Mouse (Mus musculus) forebrain, embryonic 12.5 days (tissue): Measurements from ENCODE around the gene Chuk. TPM values are rescaled to one million over a fixed set of nuclear protein-coding genes. Genes with fewer than 3 reads are reported as not detected.

Source experiments
- ATAC-seq: fragments of 200-750 bp; cut with Nextera tagmentation; 2 replicates; pipeline ENCODE4 v1.8.0; 2017; ENCODE audit warnings: moderate TSS enrichment; ENCODE audit not compliant: low FRiP score
- H3K27ac ChIP-seq: fragments of 300-500 bp; sonication (generic); 2 replicates; pipeline ENCODE4 v1.5.1; 2016; ENCODE audit warnings: mild to moderate bottlenecking
- H3K27me3 ChIP-seq: fragments of 300-500 bp; sonication (generic); 2 replicates; pipeline ENCODE4 v1.6.1; 2016; ENCODE audit warnings: mild to moderate bottlenecking
- H3K36me3 ChIP-seq: fragments of 300-500 bp; sonication (generic); replicated peaks from 2 replicates; pipeline ENCODE4 v1.6.1; 2016; ENCODE audit warnings: mild to moderate bottlenecking
- H3K4me1 ChIP-seq: fragments of 300-500 bp; sonication (generic); 2 replicates; pipeline ENCODE4 v1.6.1; 2016
- H3K4me2 ChIP-seq: fragments of 300-500 bp; sonication (generic); 2 replicates; pipeline ENCODE4 v1.6.1; 2016; ENCODE audit warnings: mild to moderate bottlenecking, moderate library complexity
- H3K4me3 ChIP-seq: fragments of 300-500 bp; sonication (generic); replicated peaks from 2 replicates; pipeline ENCODE4 v1.5.1; 2016; ENCODE audit warnings: mild to moderate bottlenecking
- H3K9ac ChIP-seq: fragments of 300-500 bp; sonication (generic); 2 replicates; pipeline ENCODE4 v1.6.1; 2016; ENCODE audit warnings: mild to moderate bottlenecking
- H3K9me3 ChIP-seq: fragments of 300-500 bp; sonication (generic); 2 replicates; pipeline ENCODE4 v1.6.1; 2016
- WGBS: fragments of 180-500 bp; shearing (Covaris S2); methylation state at CpG from one replicate; pipeline ENCODE4 v1.1.7; 2016; 5-methylcytosine and 5-hydroxymethylcytosine counted together
- polyA plus RNA-seq: library from polyadenylated mRNA; unstranded; fragments of >200 nt; fragmentation: Nextera tagmentation; extraction: Ambion mirVana; gene quantifications from 2 replicates; pipeline ENCODE4 v1.2.1, GENCODE M21; 2016

Chuk gene
- polyA plus RNA-seq, 1 experiment from 2014 or later: 70.9 TPM

- Histone ChIP-seq H3K9ac (no peak overlapping the region), H3K27ac (no peak overlapping the region), H3K36me3 (no peaks in the 10 kb centered on the region), H3K27me3 (no peaks in the 10 kb centered on the region), H3K4me3 (no peak overlapping the region), H3K4me2 (no peak overlapping the region), H3K4me1 (no peaks in the 10 kb centered on the region), H3K9me3 (no peaks in the 10 kb centered on the region)
- 91% methylated on average over 13 of the region's 13 CpGs for WGBS
- no peak for ATAC-seq
These were observed 82.2 kb downstream of the Chuk start for GRCm38 (mm10) chr19:44024921-44025585.

Other genes with a start within 250 kb of the Chuk start
- gene Dnmbp, start 167.3 kb downstream of the Chuk start, polyA plus RNA-seq: 16.9 and 19.1 TPM in 2 replicates
- gene Cpn1, start 120.9 kb downstream of the Chuk start, polyA plus RNA-seq: 0.10 TPM in 1 of 2 replicates, not detected in the other
- not detected in 2 replicates for gene Cyp2c23, start 78.3 kb downstream of the Chuk start, polyA plus RNA-seq
- 21.0 and 22.4 TPM in 2 replicates for gene Erlin1, start 37.7 kb downstream of the Chuk start, polyA plus RNA-seq
- 47.5 and 49.0 TPM in 2 replicates for gene Cwf19l1, start 28.4 kb upstream of the Chuk start, polyA plus RNA-seq
- gene Bloc1s2, start 39.0 kb upstream of the Chuk start, polyA plus RNA-seq: 123 TPM in 2 replicates
- 0.19 and 0.36 TPM in 2 replicates for gene Pkd2l1, start 85.0 kb upstream of the Chuk start, polyA plus RNA-seq
- gene Scd3, start 95.8 kb upstream of the Chuk start, polyA plus RNA-seq: 0.77 and 1.00 TPM in 2 replicates
- 470 and 492 TPM in 2 replicates for gene Scd2, start 186.2 kb upstream of the Chuk start, polyA plus RNA-seq
- gene Scd4, start 225.6 kb upstream of the Chuk start, polyA plus RNA-seq: 0.15 and 0.29 TPM in 2 replicates